Mouse (Mus musculus) hindbrain, embryonic 12.5 days (tissue): ENCODE results near the gene Cox5b. TPM values are rescaled to one million over a fixed set of nuclear protein-coding genes. Genes with fewer than 3 reads are reported as not detected.

Source experiments
- ATAC-seq: fragments of 200-750 bp; cut with Nextera tagmentation; 2 replicates; pipeline ENCODE4 v1.8.0; 2017; ENCODE audit warnings: moderate TSS enrichment; ENCODE audit not compliant: low FRiP score
- H3K27ac ChIP-seq: fragments of 300-500 bp; sonication (generic); 2 replicates; pipeline ENCODE4 v1.5.1; 2016; ENCODE audit warnings: mild to moderate bottlenecking
- H3K27me3 ChIP-seq: fragments of 300-500 bp; sonication (generic); 2 replicates; pipeline ENCODE4 v1.6.1; 2016; ENCODE audit warnings: mild to moderate bottlenecking
- H3K36me3 ChIP-seq: fragments of 300-500 bp; sonication (generic); 2 replicates; pipeline ENCODE4 v1.6.1; 2016; ENCODE audit warnings: mild to moderate bottlenecking
- H3K4me1 ChIP-seq: fragments of 300-500 bp; sonication (generic); 2 replicates; pipeline ENCODE4 v1.6.1; 2016
- H3K4me2 ChIP-seq: fragments of 300-500 bp; sonication (generic); replicated peaks from 2 replicates; pipeline ENCODE4 v1.6.1; 2016; ENCODE audit warnings: mild to moderate bottlenecking
- H3K4me3 ChIP-seq: fragments of 300-500 bp; sonication (generic); 2 replicates; pipeline ENCODE4 v1.5.1; 2016; ENCODE audit warnings: mild to moderate bottlenecking
- H3K9ac ChIP-seq: fragments of 300-500 bp; sonication (generic); 2 replicates; pipeline ENCODE4 v1.6.1; 2016; ENCODE audit warnings: mild to moderate bottlenecking, moderate library complexity
- H3K9me3 ChIP-seq: fragments of 300-500 bp; sonication (generic); replicated peaks from 2 replicates; pipeline ENCODE4 v1.6.1; 2016; ENCODE audit warnings: mild to moderate bottlenecking
- WGBS: fragments of 180-500 bp; shearing (Covaris S2); methylation state at CpG from one replicate; pipeline ENCODE4 v1.1.7; 2016; 5-methylcytosine and 5-hydroxymethylcytosine counted together
- microRNA-seq: library from miRNA; unstranded; fragments of <30 nt; microRNA quantifications from one replicate; pipeline ENCODE4, GENCODE M21; 2017
- polyA plus RNA-seq: library from polyadenylated mRNA; unstranded; fragments of >200 nt; fragmentation: Nextera tagmentation; extraction: Ambion mirVana; gene quantifications from 2 replicates; pipeline ENCODE4 v1.2.1, GENCODE M21; 2016

Cox5b gene
- polyA plus RNA-seq, 1 experiment from 2014 or later, result 502 TPM

DNA sequence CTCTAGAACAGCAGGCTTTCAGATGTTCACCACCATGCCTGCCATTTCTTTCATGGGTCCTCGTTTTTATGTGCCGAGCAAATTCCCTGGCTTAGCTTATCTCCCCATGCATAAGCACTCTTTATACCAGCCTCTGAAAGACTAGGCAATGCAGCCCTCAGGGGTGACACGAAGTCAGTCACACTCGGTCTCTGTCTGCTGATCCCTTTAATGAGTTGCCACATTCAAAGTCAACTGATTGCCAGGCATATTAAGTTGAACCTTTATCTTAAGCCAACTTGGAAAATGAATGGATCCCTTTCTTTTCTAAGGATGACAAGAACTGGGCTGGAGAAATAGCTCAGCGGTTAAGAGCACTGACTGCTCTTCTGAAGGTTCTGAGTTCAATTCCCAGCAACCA, 48.0 kb downstream of the Cox5b start:
- Histone ChIP-seq H3K27ac (no peak overlapping the region), H3K4me3 (no peak overlapping the region), H3K4me1 (peaks cover 2% of the 10 kb centered on the region; the same call in 1 of the 2 replicates), H3K9ac (no peak overlapping the region), H3K36me3 (no peaks in the 10 kb centered on the region), H3K9me3 (no peaks in the 10 kb centered on the region), H3K27me3 (peaks cover 3% of the 10 kb centered on the region; the same call in 1 of the 2 replicates), H3K4me2 (no peak overlapping the region)
- 79% methylated on average over 5 of the region's 5 CpGs for WGBS
- no peak for ATAC-seq

DNA sequence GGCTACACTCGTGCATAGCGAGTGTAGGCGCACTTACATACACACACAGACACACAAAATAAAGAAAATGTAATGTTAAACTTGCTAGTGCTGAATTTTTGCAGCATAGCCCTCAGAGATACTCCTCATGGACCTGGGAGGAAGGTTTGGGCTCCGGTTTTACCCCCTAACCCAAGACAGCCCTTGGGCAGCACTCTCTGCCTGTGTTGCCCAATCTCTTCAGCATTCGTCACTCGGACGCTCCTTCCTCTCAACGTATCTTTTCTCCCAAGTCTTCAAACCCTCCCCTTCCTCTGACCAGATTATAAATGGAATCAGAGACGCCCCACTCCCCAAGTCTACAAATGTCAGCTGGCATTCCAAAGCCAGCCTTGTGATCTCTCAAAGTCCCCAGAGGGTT, 51.8 kb downstream of the Cox5b start:
- no peaks in the 10 kb centered on the region for H3K9me3 ChIP-seq
- WGBS, result 75% methylated on average over 9 of the region's 9 CpGs
- peaks cover 5% of the 10 kb centered on the region; the same call in 1 of the 2 replicates for H3K4me1 ChIP-seq
- no peak for ATAC-seq
- H3K9ac ChIP-seq, result no peak overlapping the region
- no peaks in the 10 kb centered on the region for H3K36me3 ChIP-seq
- H3K27me3 ChIP-seq, result peaks cover 3% of the 10 kb centered on the region; the same call in 1 of the 2 replicates
- no peak overlapping the region for H3K4me3 ChIP-seq
- no peak overlapping the region for H3K4me2 ChIP-seq
- no peak overlapping the region for H3K27ac ChIP-seq

Small RNA genes within 50 kb of the gene (microRNA-seq; reads per million reads assigned to microRNA genes)
- gene Gm24133, result not detected

Other genes starting within 250 kb of the Cox5b start
- 74.3 and 76.7 TPM in 2 replicates for gene Lman2l, start 246.2 kb upstream of the Cox5b start, polyA plus RNA-seq
- gene Cnnm4, start 219.8 kb upstream of the Cox5b start, polyA plus RNA-seq, result 11.3 and 11.5 TPM in 2 replicates
- 4.5 and 4.6 TPM in 2 replicates for gene Cnnm3, start 179.6 kb upstream of the Cox5b start, polyA plus RNA-seq
- gene Ankrd23, start 154.6 kb upstream of the Cox5b start, polyA plus RNA-seq, result 14.6 and 18.8 TPM in 2 replicates
- gene Gm42417, start 152.0 kb upstream of the Cox5b start, polyA plus RNA-seq, result not detected in 2 replicates
- 17.8 and 18.8 TPM in 2 replicates for gene Ankrd39, start 144.0 kb upstream of the Cox5b start, polyA plus RNA-seq
- 33.4 and 35.6 TPM in 2 replicates for gene Sema4c, start 133.1 kb upstream of the Cox5b start, polyA plus RNA-seq
- 0.67 TPM in 1 of 2 replicates, not detected in the other for gene Fam178b, start 8.3 kb upstream of the Cox5b start, polyA plus RNA-seq
- gene 4933424G06Rik, start 18.7 kb downstream of the Cox5b start, polyA plus RNA-seq, result not detected in 2 replicates
- gene Actr1b, start 23.0 kb downstream of the Cox5b start, polyA plus RNA-seq, result 98.8 and 104 TPM in 2 replicates
- 0.34 and 0.39 TPM in 2 replicates for gene Zap70, start 70.3 kb downstream of the Cox5b start, polyA plus RNA-seq